Mouse (Mus musculus) liver, postnatal 0 days (tissue): ENCODE data around the gene Satb2.

Experiments used
- CTCF ChIP-seq: sonication (generic); IDR thresholded peaks from 2 replicates; pipeline ENCODE4 v1.5.1; 2016; ENCODE audit warnings: antibody characterized with exemption, low read depth
- EP300 ChIP-seq: IDR thresholded peaks from 2 replicates; pipeline ENCODE4 v1.6.1; 2016; ENCODE audit warnings: antibody characterized with exemption, low read depth, mild to moderate bottlenecking

DNA sequence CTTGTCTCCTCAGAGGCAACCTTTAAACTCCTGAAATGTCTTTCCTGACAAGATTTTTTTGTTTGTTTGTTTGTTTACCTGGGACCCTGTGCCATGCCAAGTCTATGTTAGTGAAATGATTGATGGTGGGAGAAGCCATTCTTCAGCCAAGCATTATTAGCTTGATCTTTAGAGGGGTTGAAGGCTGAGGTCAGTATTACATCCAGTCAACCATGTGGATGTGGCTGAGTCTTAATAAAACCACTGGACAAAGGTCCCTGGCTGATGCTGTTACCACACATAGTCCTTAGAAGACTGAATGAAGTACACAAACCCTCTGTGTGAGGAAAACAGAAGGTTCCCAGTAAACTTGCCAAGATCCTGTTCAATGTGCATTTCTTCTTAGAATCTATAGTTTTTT is 40.5 kb upstream of the Satb2 start:
- TF ChIP-seq CTCF (no peak), EP300 (no peak)
